Mouse (Mus musculus) midbrain, embryonic 15.5 days (tissue): ENCODE results near the gene Mocs1. TPM values are rescaled to one million over a fixed set of nuclear protein-coding genes. Genes with fewer than 3 reads are reported as not detected.

ENCODE experiments used
- ATAC-seq: fragments of 200-750 bp; cut with Nextera tagmentation; replicated peaks from 2 replicates; pipeline ENCODE4 v1.8.0; 2017; ENCODE audit warnings: moderate TSS enrichment
- H3K27ac ChIP-seq: fragments of 300-500 bp; sonication (generic); 2 replicates; pipeline ENCODE4 v1.5.1; 2015; ENCODE audit warnings: mild to moderate bottlenecking, inconsistent platforms
- H3K27me3 ChIP-seq: fragments of 300-500 bp; sonication (generic); replicated peaks from 2 replicates; pipeline ENCODE4 v1.6.1; 2015; ENCODE audit warnings: inconsistent platforms
- H3K36me3 ChIP-seq: fragments of 300-500 bp; sonication (generic); replicated peaks from 2 replicates; pipeline ENCODE4 v1.6.1; 2015; ENCODE audit warnings: inconsistent platforms
- H3K4me1 ChIP-seq: fragments of 300-500 bp; sonication (generic); 2 replicates; pipeline ENCODE4 v1.6.1; 2015; ENCODE audit warnings: inconsistent platforms
- H3K4me2 ChIP-seq: fragments of 300-500 bp; sonication (generic); 2 replicates; pipeline ENCODE4 v1.6.1; 2015; ENCODE audit warnings: inconsistent platforms, mild to moderate bottlenecking, moderate library complexity
- H3K4me3 ChIP-seq: fragments of 300-500 bp; sonication (generic); 2 replicates; pipeline ENCODE4 v1.5.1; 2015; ENCODE audit warnings: mild to moderate bottlenecking, inconsistent platforms
- H3K9ac ChIP-seq: fragments of 300-500 bp; sonication (generic); 2 replicates; pipeline ENCODE4 v1.6.1; 2015; ENCODE audit warnings: mild to moderate bottlenecking, inconsistent platforms
- H3K9me3 ChIP-seq: fragments of 300-500 bp; sonication (generic); 2 replicates; pipeline ENCODE4 v1.6.1; 2016; ENCODE audit warnings: inconsistent platforms
- WGBS: fragments of 180-500 bp; shearing (Covaris S2); methylation state at CpG from one replicate; pipeline ENCODE4 v1.1.7; 2015; ENCODE audit warnings: mixed read lengths; 5-methylcytosine and 5-hydroxymethylcytosine counted together
- polyA plus RNA-seq: library from polyadenylated mRNA; unstranded; fragments of >200 nt; fragmentation: Nextera tagmentation; extraction: Ambion mirVana; gene quantifications from 2 replicates; pipeline ENCODE4 v1.2.1, GENCODE M21; 2015

The Mocs1 gene
- polyA plus RNA-seq, 1 experiment from 2014 or later = 5.8 TPM

DNA sequence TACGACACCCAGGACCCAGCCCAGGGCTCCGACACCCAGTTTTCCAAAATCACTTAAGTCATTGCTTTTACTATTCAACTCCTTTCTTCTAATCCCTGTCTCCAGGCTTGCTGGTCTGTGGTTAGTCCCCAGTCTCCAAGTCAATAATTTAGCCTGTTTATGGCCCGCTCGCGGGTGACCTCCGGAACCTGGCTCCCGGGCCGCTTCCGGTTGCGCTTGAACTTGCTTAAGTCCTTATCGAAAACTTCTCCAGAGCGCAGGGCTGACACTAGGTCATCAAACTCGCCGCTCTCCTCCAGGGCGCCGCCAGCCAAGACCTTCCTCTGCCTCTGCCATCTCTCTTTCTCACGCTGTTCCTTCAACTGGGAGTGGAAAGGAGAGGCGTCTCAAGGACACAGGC is 30.2 kb downstream of the Mocs1 start:
- no peaks in the 10 kb centered on the region for H3K4me1 ChIP-seq
- H3K27ac ChIP-seq = no peak overlapping the region
- no peak overlapping the region for H3K9ac ChIP-seq
- no peaks in the 10 kb centered on the region for H3K36me3 ChIP-seq
- H3K4me2 ChIP-seq = no peak overlapping the region
- H3K27me3 ChIP-seq = no peaks in the 10 kb centered on the region
- no peak overlapping the region for H3K4me3 ChIP-seq
- WGBS = 95% methylated on average over 18 of the region's 18 CpGs
- no peak for ATAC-seq
- no peaks in the 10 kb centered on the region for H3K9me3 ChIP-seq

DNA sequence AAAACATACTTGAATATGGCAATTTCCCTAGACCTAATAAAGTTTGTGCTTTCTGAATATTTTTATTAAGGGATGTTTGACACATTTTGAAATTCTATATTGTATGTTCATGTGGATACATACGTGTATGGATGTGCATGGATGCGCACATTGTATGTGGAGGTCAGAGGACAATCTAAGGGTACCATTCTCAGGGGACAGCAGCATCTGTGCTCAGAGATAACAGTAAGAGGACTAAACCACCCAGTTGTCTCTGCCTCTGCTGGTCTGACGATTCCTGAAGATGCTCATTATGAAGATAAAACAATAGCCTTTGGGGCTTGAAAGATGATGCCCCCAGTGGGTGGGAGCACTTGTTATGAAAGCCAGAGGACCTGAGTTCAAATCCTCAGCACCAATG is 36.7 kb downstream of the Mocs1 start:
- H3K36me3 ChIP-seq = no peaks in the 10 kb centered on the region
- no peaks in the 10 kb centered on the region for H3K27me3 ChIP-seq
- 84% methylated on average over 3 of the region's 3 CpGs for WGBS

DNA sequence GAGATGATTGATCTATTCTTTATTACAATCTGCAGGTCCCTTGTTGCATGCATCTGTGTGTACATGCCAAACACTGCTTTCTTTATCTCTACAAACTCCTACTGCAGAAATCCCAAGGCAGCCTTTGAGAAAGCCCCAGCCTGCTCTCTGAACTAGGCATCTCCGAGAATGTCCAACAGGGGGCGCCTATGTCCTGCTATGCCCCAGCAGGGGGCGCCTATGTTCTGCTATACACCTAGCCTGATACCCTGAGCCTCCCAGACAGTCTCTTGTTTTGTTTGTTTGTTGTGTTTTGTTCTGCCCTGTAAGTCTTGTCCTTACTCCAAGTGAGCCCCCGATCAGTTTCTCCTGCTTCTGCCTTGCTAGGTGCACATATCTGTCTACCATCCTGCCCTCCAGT is 40.1 kb downstream of the Mocs1 start:
- H3K36me3 ChIP-seq = no peaks in the 10 kb centered on the region
- 38% methylated on average over 4 of the region's 4 CpGs for WGBS
- H3K27ac ChIP-seq = no peak overlapping the region
- no peaks in the 10 kb centered on the region for H3K4me1 ChIP-seq
- ATAC-seq = no peak
- H3K4me3 ChIP-seq = no peak overlapping the region
- H3K4me2 ChIP-seq = no peak overlapping the region
- no peaks in the 10 kb centered on the region for H3K9me3 ChIP-seq
- no peaks in the 10 kb centered on the region for H3K27me3 ChIP-seq
- H3K9ac ChIP-seq = no peak overlapping the region

More for the DNA sequence above, 36.7 kb downstream of the Mocs1 start:
- H3K4me1 ChIP-seq = no peaks in the 10 kb centered on the region
- no peak for ATAC-seq
- no peak overlapping the region for H3K27ac ChIP-seq
- H3K9ac ChIP-seq = no peak overlapping the region
- no peak overlapping the region for H3K4me2 ChIP-seq
- no peaks in the 10 kb centered on the region for H3K9me3 ChIP-seq
- H3K4me3 ChIP-seq = no peak overlapping the region

DNA sequence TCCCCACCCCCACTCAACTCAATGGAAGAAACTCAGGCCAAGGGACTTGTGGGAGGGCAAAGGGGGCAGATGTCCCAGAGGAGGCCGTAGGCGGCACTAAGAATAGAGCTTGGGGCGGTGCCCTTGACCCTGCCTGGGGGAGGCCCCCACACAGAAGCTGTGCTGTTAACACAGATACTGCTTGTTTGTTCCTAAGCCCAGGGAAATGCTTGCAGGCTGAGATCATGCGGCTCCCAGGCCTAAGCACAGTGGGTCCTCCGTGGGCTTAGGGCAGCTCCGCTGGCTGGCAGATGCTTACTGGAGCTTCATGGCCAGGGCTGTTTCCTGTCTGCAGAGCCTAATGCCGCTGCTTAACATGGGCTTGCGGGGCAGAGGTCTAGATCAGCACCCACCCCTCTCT is 44.5 kb downstream of the Mocs1 start:
- 54% methylated on average over 8 of the region's 8 CpGs for WGBS
- H3K27me3 ChIP-seq = no peaks in the 10 kb centered on the region

DNA sequence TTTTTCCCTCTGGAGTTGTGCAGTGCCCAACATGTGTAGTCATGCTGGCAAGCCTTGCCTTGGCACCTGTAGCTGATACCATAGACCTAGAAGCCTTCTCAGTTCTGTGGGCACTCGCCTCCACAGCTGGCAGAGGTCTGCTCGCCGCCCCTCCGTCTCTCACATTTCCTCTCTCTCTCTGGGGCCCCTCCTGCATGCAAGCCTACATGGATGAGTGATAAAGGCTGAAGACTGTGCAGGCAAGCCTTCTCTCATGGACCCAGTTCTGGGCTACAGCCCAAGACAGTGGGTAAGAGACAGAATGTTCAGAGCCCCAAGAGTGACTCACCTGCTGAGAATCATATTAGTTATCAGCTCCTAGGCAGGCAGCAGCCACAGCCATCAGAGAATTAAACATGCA is 45.9 kb downstream of the Mocs1 start:
- no peak overlapping the region for H3K9ac ChIP-seq
- no peak overlapping the region for H3K4me2 ChIP-seq
- H3K9me3 ChIP-seq = no peaks in the 10 kb centered on the region
- H3K36me3 ChIP-seq = no peaks in the 10 kb centered on the region
- no peak overlapping the region for H3K27ac ChIP-seq
- WGBS = 97% methylated on average over 4 of the region's 4 CpGs
- no peak for ATAC-seq
- no peak overlapping the region for H3K4me3 ChIP-seq
- no peaks in the 10 kb centered on the region for H3K27me3 ChIP-seq
- no peaks in the 10 kb centered on the region for H3K4me1 ChIP-seq

More for the DNA sequence above, 44.5 kb downstream of the Mocs1 start:
- Histone ChIP-seq H3K9me3 (no peaks in the 10 kb centered on the region), H3K9ac (no peak overlapping the region), H3K4me3 (no peak overlapping the region), H3K36me3 (no peaks in the 10 kb centered on the region), H3K4me2 (no peak overlapping the region), H3K4me1 (no peaks in the 10 kb centered on the region), H3K27ac (no peak overlapping the region)
- no peak for ATAC-seq

DNA sequence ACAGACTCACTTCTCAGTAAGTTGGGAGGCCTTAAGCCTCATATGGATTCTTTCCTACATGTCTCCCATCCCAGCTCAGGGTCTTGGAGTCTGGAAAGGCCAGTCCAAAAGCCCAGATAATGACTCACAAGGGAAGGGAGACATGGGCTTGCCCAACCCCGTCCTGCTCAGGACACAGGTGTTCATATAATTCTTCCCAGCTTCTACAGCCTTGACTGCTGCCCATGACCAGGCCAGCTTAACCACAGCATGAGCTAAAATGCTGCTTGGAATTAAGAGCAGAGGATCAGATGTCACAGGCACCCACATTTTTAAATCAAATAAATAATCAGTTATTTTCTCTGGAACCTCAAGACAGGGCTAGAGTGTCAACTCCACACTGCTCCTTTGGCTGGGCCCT is 47.0 kb downstream of the Mocs1 start:
- ATAC-seq = no peak
- Histone ChIP-seq H3K9me3 (no peaks in the 10 kb centered on the region), H3K9ac (no peak overlapping the region), H3K27me3 (no peaks in the 10 kb centered on the region), H3K4me2 (no peak overlapping the region), H3K4me3 (no peak overlapping the region), H3K27ac (no peak overlapping the region), H3K4me1 (no peaks in the 10 kb centered on the region), H3K36me3 (no peaks in the 10 kb centered on the region)
- WGBS = 88% methylated on average over 1 of the region's 1 CpGs

DNA sequence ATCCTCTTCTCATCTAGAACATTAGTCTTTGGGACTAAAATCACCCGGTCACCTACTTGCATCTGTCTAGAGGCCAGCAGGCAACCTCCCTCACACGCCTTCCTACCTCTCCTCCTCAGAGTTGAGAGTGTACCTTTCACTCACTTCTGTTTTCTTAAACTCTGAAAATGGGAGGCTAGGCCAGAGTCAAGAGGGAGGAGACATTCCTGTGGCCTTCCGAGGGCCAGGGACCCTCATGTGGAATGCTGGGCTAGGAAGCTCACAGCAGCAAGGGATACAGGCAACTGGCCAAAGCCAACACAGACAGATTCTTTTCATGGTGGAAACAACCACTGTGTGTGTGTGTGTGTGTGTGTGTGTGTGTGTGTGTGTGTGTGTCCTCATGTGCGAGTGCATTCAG is 49.2 kb downstream of the Mocs1 start:
- Histone ChIP-seq H3K9ac (no peak overlapping the region), H3K9me3 (no peaks in the 10 kb centered on the region), H3K4me3 (no peak overlapping the region), H3K4me1 (no peaks in the 10 kb centered on the region), H3K4me2 (no peak overlapping the region), H3K27me3 (no peaks in the 10 kb centered on the region), H3K27ac (no peak overlapping the region), H3K36me3 (no peaks in the 10 kb centered on the region)
- WGBS = 79% methylated on average over 4 of the region's 4 CpGs
- no peak for ATAC-seq

DNA sequence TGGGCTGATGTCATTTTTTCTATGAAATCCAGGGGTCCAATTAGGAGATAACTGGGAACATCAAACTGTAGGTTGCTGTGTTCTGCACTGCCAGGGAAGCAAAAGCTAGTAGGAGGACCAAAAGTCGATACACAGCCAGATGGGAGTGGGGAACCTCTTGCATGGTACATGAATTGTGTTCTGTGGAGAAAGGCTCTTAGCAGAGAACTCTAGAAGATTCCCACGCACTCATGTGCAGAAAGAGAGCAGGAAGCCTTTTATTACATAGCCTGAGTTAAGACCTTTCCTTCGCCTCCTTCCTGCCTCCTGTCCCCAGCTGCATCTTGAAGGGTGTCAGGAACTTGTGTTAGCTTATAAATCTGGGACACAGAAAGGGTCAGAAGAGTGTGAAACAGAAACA is 53.7 kb downstream of the Mocs1 start:
- Histone ChIP-seq H3K36me3 (no peaks in the 10 kb centered on the region), H3K27me3 (no peaks in the 10 kb centered on the region), H3K27ac (no peak overlapping the region), H3K4me2 (no peak overlapping the region), H3K4me3 (no peak overlapping the region), H3K4me1 (no peaks in the 10 kb centered on the region), H3K9ac (no peak overlapping the region), H3K9me3 (no peaks in the 10 kb centered on the region)
- ATAC-seq = no peak
- 87% methylated on average over 3 of the region's 3 CpGs for WGBS

DNA sequence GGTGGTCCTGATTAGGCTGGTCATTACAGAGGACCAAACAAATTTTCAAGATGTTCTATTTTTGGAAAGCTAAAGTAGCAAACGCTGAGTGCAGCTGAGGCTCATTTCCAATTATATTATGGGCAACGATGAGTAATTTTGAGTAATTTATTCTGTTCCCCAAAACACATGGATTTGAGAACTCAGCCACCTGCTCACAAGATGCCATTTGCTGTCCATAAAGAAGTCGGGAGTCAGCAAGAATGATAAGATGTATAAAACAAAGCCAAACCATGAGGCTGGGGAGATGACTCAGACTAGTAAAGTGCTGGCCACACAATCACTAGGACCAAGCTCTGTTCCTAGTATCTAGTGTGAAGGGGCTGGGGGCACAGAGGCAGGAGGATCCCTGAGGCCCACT is 56.3 kb downstream of the Mocs1 start:
- Histone ChIP-seq H3K4me3 (no peak overlapping the region), H3K9ac (no peak overlapping the region), H3K4me2 (no peak overlapping the region), H3K27ac (no peak overlapping the region), H3K4me1 (no peaks in the 10 kb centered on the region), H3K9me3 (no peaks in the 10 kb centered on the region), H3K27me3 (no peaks in the 10 kb centered on the region), H3K36me3 (no peaks in the 10 kb centered on the region)
- WGBS = 93% methylated on average over 3 of the region's 3 CpGs
- ATAC-seq = no peak

DNA sequence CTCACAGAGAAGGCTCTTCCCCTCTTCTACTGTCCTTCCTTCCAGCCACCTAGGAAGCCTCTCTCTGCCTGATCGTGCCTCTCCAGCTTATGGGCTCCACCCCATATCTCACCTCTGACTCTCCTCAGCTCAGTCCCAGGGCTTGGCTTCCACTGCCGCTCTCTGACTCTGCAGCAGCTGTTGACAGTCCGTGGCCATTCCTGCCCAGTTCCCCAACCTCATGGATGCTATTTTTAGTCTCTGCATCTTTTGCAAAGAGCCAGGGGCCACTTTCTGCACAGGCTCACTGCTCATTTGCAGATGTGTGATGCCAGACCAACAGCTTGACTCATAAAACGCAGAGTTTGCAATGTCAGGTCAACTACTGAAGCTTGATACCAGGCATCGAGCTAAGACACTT is 60.9 kb downstream of the Mocs1 start:
- H3K27ac ChIP-seq = no peak overlapping the region
- no peaks in the 10 kb centered on the region for H3K36me3 ChIP-seq
- H3K4me3 ChIP-seq = no peak overlapping the region
- no peak overlapping the region for H3K9ac ChIP-seq
- no peak for ATAC-seq
- H3K4me2 ChIP-seq = no peak overlapping the region
- no peaks in the 10 kb centered on the region for H3K4me1 ChIP-seq
- no peaks in the 10 kb centered on the region for H3K27me3 ChIP-seq
- 83% methylated on average over 5 of the region's 5 CpGs for WGBS
- no peaks in the 10 kb centered on the region for H3K9me3 ChIP-seq

DNA sequence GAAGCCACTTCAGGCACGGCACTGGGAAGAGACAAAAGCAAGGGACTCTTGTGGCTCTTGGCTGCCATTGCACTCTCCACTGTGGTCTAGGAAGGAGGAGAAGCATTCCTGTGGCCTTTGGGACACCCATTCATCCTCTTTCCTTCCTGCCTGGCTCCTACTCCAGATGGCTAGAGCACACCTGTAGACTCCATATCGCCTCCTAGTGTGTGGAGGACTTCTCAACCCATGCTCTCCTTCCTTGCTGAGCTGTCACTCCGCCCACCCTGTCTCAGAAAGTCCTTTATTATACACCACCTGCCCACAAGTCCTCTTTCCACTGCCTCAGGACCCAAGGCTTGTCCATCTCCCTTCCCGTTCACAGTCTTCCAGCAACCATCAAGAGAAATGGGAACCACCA is 65.1 kb downstream of the Mocs1 start:
- no peak overlapping the region for H3K4me3 ChIP-seq
- ATAC-seq = no peak
- H3K4me1 ChIP-seq = no peaks in the 10 kb centered on the region
- no peaks in the 10 kb centered on the region for H3K27me3 ChIP-seq
- H3K4me2 ChIP-seq = no peak overlapping the region
- no peaks in the 10 kb centered on the region for H3K36me3 ChIP-seq
- H3K9ac ChIP-seq = no peak overlapping the region
- WGBS = 91% methylated on average over 4 of the region's 4 CpGs
- no peaks in the 10 kb centered on the region for H3K9me3 ChIP-seq
- H3K27ac ChIP-seq = no peak overlapping the region

DNA sequence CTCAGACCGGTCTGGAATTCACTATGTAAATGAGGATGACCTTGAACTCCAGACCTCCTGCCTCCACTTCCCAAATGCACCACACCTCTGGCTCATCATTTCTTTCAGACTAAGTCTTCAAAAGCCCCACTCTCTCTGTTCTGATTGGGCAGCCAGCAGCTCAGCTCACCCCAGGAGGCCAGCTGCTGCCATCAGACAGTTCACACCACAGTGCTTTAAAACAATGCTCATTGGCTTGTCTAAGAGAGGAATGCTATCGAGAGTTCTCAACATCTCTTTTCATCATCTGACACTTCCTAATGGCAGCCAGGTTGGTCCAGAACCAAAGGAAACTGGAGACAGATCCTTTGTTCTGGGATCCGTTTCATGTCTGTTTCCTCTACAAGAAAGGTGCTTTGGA is 70.0 kb downstream of the Mocs1 start:
- ATAC-seq = no peak
- Histone ChIP-seq H3K9me3 (no peaks in the 10 kb centered on the region), H3K4me1 (no peaks in the 10 kb centered on the region), H3K4me2 (no peak overlapping the region), H3K27ac (no peak overlapping the region), H3K27me3 (no peaks in the 10 kb centered on the region), H3K4me3 (no peak overlapping the region), H3K9ac (no peak overlapping the region), H3K36me3 (no peaks in the 10 kb centered on the region)
- 51% methylated on average over 3 of the region's 3 CpGs for WGBS

DNA sequence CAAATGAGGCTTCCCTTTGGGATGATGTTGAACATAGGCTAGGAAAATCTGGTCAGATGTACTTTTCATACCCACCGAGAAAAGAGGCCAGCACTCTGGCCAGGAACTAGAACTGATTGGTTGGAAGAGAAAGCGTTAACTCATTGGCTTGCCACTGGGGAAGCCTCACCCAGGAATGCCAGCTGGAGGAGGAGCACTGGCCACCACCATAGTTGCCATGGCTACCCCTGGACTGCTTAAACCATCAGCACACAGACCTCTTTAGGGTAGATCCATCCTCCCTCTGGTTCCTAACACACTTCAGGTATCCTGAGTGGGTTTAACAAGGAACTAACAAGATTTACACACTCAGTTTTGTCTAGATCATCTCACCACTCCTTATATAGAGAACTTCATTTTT is 71.5 kb downstream of the Mocs1 start:
- no peaks in the 10 kb centered on the region for H3K4me1 ChIP-seq
- H3K4me3 ChIP-seq = no peak overlapping the region
- WGBS = 83% methylated on average over 2 of the region's 2 CpGs
- ATAC-seq = no peak
- H3K27me3 ChIP-seq = no peaks in the 10 kb centered on the region
- H3K4me2 ChIP-seq = no peak overlapping the region
- H3K36me3 ChIP-seq = no peaks in the 10 kb centered on the region
- H3K9ac ChIP-seq = no peak overlapping the region
- no peaks in the 10 kb centered on the region for H3K9me3 ChIP-seq
- no peak overlapping the region for H3K27ac ChIP-seq

DNA sequence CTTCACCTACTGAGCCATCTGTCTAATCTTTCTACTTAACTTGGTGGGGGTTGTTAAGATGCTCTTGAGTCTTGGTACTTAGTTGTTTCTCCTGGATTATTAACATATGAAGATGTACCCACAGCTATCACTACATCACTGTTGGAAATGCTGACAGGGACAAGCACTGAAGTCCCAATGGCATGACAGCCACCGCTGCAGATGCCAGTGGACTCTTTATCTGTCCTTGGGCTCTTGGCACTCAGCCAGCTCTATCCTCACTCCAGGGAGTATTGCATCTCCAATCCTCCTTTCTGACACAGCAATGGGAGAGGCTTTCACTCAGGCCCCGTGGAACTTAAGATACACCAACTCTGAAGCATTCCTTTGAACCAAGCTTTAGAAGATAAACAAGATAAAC is 72.1 kb downstream of the Mocs1 start:
- H3K4me1 ChIP-seq = no peaks in the 10 kb centered on the region
- no peak overlapping the region for H3K4me3 ChIP-seq
- 55% methylated on average over 2 of the region's 2 CpGs for WGBS
- H3K9ac ChIP-seq = no peak overlapping the region
- no peaks in the 10 kb centered on the region for H3K36me3 ChIP-seq
- H3K27ac ChIP-seq = no peak overlapping the region
- ATAC-seq = no peak
- H3K4me2 ChIP-seq = no peak overlapping the region
- no peaks in the 10 kb centered on the region for H3K9me3 ChIP-seq
- H3K27me3 ChIP-seq = no peaks in the 10 kb centered on the region
